Mouse (Mus musculus): ENCODE data around the gene Siva1. TPM values are rescaled to one million over a fixed set of nuclear protein-coding genes. Genes with fewer than 3 reads are reported as not detected.

The Siva1 gene
- total and polyA plus RNA-seq, 3 experiments, result 78.1 to 137 (median 135) TPM

- peaks cover 44% of the 10 kb centered on the region for H3K27me3 ChIP-seq (replicated peaks)
- H3K79me2 ChIP-seq (replicated peaks; ENCODE audit: control insufficient read depth, extremely low read depth, insufficient read depth, poor library complexity, severe bottlenecking), result peaks cover 28% of the 10 kb centered on the region
- in situ Hi-C loops (cut with MboI; ENCODE audit: low pct_ligation_motif_present, low pct_unique_long_range_greater_than_20kb, low sequenced_read_pairs) (no loop called here), dilution Hi-C loops (cut with MboI; ENCODE audit: extremely low pct_ligation_motif_present, extremely low pct_unique_long_range_greater_than_20kb, low sequenced_read_pairs) (no loop called here)
- H3K4me3 ChIP-seq (replicated peaks in 1 of 3; ENCODE audit: low read depth in 2 of 3, low read length in 2 of 3, poor library complexity in 1 of 3), result peak overlapping the region; percentile 73 to 99 (median 91)
- DNase-seq (ENCODE audit: extremely low read depth), result peak; percentile 96
- peak overlapping the region; percentile 77 for H3K4me2 ChIP-seq (ENCODE audit: insufficient read depth, low read depth, poor library complexity, severe bottlenecking)
- peaks cover 11 to 19% of the 10 kb centered on the region in 2 experiments for H3K36me3 ChIP-seq (replicated peaks in 1 of 2; ENCODE audit: control insufficient read depth in 1 of 2, insufficient read depth in 1 of 2, low read length in 1 of 2)
- peak overlapping the region; percentile 17; the same call in 1 of the 2 replicates for H3K27ac ChIP-seq (ENCODE audit: insufficient read depth, low read depth)
- H3K9me3 ChIP-seq (replicated peaks; ENCODE audit: low read length), result peaks cover 3% of the 10 kb centered on the region
- TF ChIP-seq MYC (IDR thresholded peaks at IDR 0.05; ENCODE audit: low read depth, low read length) (peak; percentile 76), GABPA (IDR thresholded peaks at IDR 0.05; ENCODE audit: insufficient replicate concordance, low read depth, low read length) (no peak), ETS1 (conservative IDR thresholded peaks at IDR 0.05; ENCODE audit: low read depth, low read length) (no peak), ZC3H11A (IDR thresholded peaks at IDR 0.05; ENCODE audit: low read depth, low read length) (no peak), NELFE (IDR thresholded peaks at IDR 0.05; ENCODE audit: low read depth, low read length) (peak; percentile 60; the same call in 1 of the 2 replicates), MXI1 (IDR thresholded peaks at IDR 0.05; ENCODE audit: low read depth, low read length) (no peak), IRF4 (IDR thresholded peaks at IDR 0.05; ENCODE audit: low read depth, low read length) (no peak; the same call in none of the 2 replicates), ZKSCAN1 (IDR thresholded peaks at IDR 0.05; ENCODE audit: borderline replicate concordance, low read depth, low read length) (no peak), NRF1 (IDR thresholded peaks at IDR 0.05; ENCODE audit: low read depth, low read length) (no peak), CTCF (conservative IDR thresholded peaks at IDR 0.05 in 1 of 2, IDR thresholded peaks at IDR 0.05 in 1 of 2; ENCODE audit: low read depth in 2 of 2, low read length in 2 of 2) (peak; percentile 53 to 92; a peak in 2 of 4 replicates), USF2 (conservative IDR thresholded peaks at IDR 0.05; ENCODE audit: low read depth, low read length) (no peak), SMC3 (IDR thresholded peaks at IDR 0.05; ENCODE audit: low read depth, low read length) (peak; percentile 71), POLR2AphosphoS2 (IDR thresholded peaks at IDR 0.05; ENCODE audit: low read depth, low read length) (no peak), JUND (conservative IDR thresholded peaks at IDR 0.05; ENCODE audit: low read depth, low read length) (no peak), POLR2A (IDR thresholded peaks at IDR 0.05; ENCODE audit: low read depth, low read length) (no peak), MAFK (IDR thresholded peaks at IDR 0.05; ENCODE audit: insufficient replicate concordance, low read length) (no peak), CHD1 (IDR thresholded peaks at IDR 0.05; ENCODE audit: low read depth, low read length) (no peak), MAX (IDR thresholded peaks at IDR 0.05; ENCODE audit: low read length) (0 out of 2 replicates have a peak, but pooled peaks have one; percentile 31), HCFC1 (IDR thresholded peaks at IDR 0.05; ENCODE audit: low read depth, low read length) (0 out of 2 replicates have a peak, but pooled peaks have one; percentile 40), ZMIZ1 (IDR thresholded peaks at IDR 0.05; ENCODE audit: low read depth, low read length) (no peak), PAX5 (IDR thresholded peaks at IDR 0.05; ENCODE audit: low read length) (no peak), TBP (conservative IDR thresholded peaks at IDR 0.05; ENCODE audit: low read depth, low read length) (no peak), ZNF384 (IDR thresholded peaks at IDR 0.05; ENCODE audit: low read depth, low read length) (0 out of 2 replicates have a peak, but pooled peaks have one; percentile 16), RAD21 (IDR thresholded peaks at IDR 0.05; ENCODE audit: low read depth, low read length) (peak; percentile 44), SIN3A (IDR thresholded peaks at IDR 0.05; ENCODE audit: low read length) (peak; percentile 69; the same call in 1 of the 2 replicates), TCF12 (IDR thresholded peaks at IDR 0.05; ENCODE audit: low read depth, low read length) (peak; percentile 42; the same call in 1 of the 2 replicates), RCOR1 (conservative IDR thresholded peaks at IDR 0.05; ENCODE audit: low read depth, low read length) (no peak), USF1 (IDR thresholded peaks at IDR 0.05; ENCODE audit: low read depth, low read length) (no peak), E2F4 (IDR thresholded peaks at IDR 0.05; ENCODE audit: insufficient replicate concordance, low read depth, low read length) (no peak), KAT2A (IDR thresholded peaks at IDR 0.05; ENCODE audit: insufficient replicate concordance, low read length) (no peak), JUN (IDR thresholded peaks at IDR 0.05; ENCODE audit: insufficient read depth, low read depth, low read length) (no peak), MEF2A (IDR thresholded peaks at IDR 0.05; ENCODE audit: borderline replicate concordance, low read depth, low read length) (no peak), ELF1 (IDR thresholded peaks at IDR 0.05; ENCODE audit: low read depth, low read length) (peak; percentile 85), EP300 (IDR thresholded peaks at IDR 0.05; ENCODE audit: low read length) (no peak), CHD2 (IDR thresholded peaks at IDR 0.05; ENCODE audit: low read length) (no peak), MAZ (IDR thresholded peaks at IDR 0.05; ENCODE audit: low read depth, low read length) (peak; percentile 70; the same call in 1 of the 2 replicates), BHLHE40 (IDR thresholded peaks at IDR 0.05; ENCODE audit: low read depth, low read length) (no peak), UBTF (IDR thresholded peaks at IDR 0.05; ENCODE audit: low read depth, low read length) (no peak)
- H3K9ac ChIP-seq (ENCODE audit: insufficient read depth, low read depth), result peak overlapping the region; percentile 91; the same call in 1 of the 2 replicates
- H3K4me1 ChIP-seq (ENCODE audit: control insufficient read depth in 1 of 2, insufficient read depth in 2 of 2), result peaks cover 27 to 49% of the 10 kb centered on the region in 2 experiments
These were observed 31.0 kb downstream of the Siva1 start for GRCm38 (mm10) chr12:112675245-112676035.
